ENCODE assay signal across 19 mouse cellular contexts in the genomic region with DNA sequence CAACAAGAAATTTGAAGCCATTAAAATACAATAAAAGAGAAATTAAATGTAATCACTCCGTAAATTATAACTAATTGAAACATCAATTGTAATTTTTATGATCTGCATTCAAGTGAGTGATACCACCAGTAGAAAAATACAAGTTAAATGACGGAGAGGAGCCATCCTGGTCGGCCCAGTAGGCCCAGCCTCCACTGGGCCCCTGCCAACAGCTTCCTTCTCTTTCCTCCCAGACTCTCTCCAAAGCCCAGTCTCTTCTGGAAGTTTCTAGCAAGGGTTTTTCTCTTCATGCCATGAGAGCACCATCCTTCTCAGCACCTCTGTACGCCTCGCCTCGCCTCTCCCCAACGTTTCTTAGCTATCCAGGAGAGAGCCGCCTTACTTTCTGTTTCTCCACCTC.
"Had no signal": no experiment of that assay in that cellular context is flagged by ENCODE, and none has a peak within 500 bp of the region (broad histone marks: within the 10 kb centered on the region; RNA-seq: fewer than 3 reads in every experiment).

No protein-coding gene starts in this region.

- H3K4me3 ChIP-seq: intestine, embryonic 15.5 days; layer of hippocampus, adult 2 months; left cerebral cortex, adult 2 months; limb, embryonic 12.5 days; liver, embryonic 12.5 days; liver, embryonic 15.5 days had no signal

- H3K4me2 ChIP-seq: intestine, embryonic 15.5 days; limb, embryonic 12.5 days; liver, embryonic 12.5 days; liver, embryonic 15.5 days had no signal

- H3K36me3 ChIP-seq: intestine, embryonic 15.5 days; limb, embryonic 12.5 days; liver, embryonic 12.5 days; liver, embryonic 15.5 days had no signal

- ATAC-seq: intestine, embryonic 15.5 days; liver, embryonic 12.5 days had no signal

- DNase-seq: kidney, adult 11 months; kidney, adult 9 months; layer of hippocampus, postnatal 36 days; liver; lung, adult 18-20 months; lung, postnatal 14 days; midbrain, embryonic 14.5 days; right cerebral cortex, postnatal 4 days; thymus, adult 2 months; thymus, postnatal 14 days; thymus, postnatal 4 days had no signal

- H3K9ac ChIP-seq: intestine, embryonic 15.5 days; limb, embryonic 12.5 days; liver, embryonic 12.5 days; liver, embryonic 15.5 days had no signal

- H3K4me1 ChIP-seq: liver, embryonic 15.5 days had no signal

- H3K27ac ChIP-seq: intestine, embryonic 15.5 days; layer of hippocampus, adult 2 months; left cerebral cortex, adult 2 months; limb, embryonic 12.5 days; liver, embryonic 12.5 days; liver, embryonic 15.5 days; macrophage; stomach, postnatal 0 days had no signal

- H3K9me3 ChIP-seq: intestine, embryonic 15.5 days; limb, embryonic 12.5 days; liver, embryonic 12.5 days; liver, embryonic 15.5 days had no signal
